Mouse (Mus musculus): ENCODE measurements around the gene 3100002H09Rik.

- TF ChIP-seq POLR2A (IDR thresholded peaks at IDR 0.05; ENCODE audit: low read depth, low read length) (no peak), CTCF (IDR thresholded peaks at IDR 0.05; ENCODE audit: extremely low read depth, insufficient read depth, insufficient read length, insufficient replicate concordance) (no peak)
These were observed at the start of gene 3100002H09Rik for GRCm38 (mm10) chr4:124610703-124611102.
